Mouse (Mus musculus) frontal cortex, postnatal 10 days (tissue): ENCODE measurements around the gene Gm20388.
"Not testable (repeated sequence)": the region's sequence is repeated elsewhere in the genome, so short reads cannot be mapped to it uniquely, and the experiment has no call there.

Source experiments
- DNase-seq, 2 experiments: peaks; one replicate each; pipeline ENCODE4 v3.0.0; 2022; ENCODE audit warnings: low spot score in 2 of 2, mixed read lengths in 1 of 2

Gene Gm20388

DNA sequence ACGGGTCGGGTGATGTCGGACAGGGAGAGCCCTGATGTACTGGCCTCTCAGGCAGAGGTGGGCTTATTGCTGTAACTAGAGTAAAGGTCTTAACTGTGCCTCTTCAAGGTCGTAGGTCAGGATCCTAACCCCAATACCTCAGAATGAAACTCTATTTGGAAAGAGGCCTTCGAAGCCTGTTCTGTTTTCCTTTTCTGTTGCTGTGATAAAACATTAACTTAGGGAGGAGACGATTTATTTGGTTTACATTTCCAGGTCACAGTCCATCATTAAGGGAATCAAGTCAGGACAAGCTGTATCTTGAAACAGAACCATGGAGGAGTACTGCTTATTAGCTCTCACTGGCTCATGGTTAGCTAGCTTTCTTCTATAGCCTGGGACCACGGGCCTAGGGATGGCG is 4242.1 kb downstream of the Gm20388 start:
- DNase-seq: no peak

DNA sequence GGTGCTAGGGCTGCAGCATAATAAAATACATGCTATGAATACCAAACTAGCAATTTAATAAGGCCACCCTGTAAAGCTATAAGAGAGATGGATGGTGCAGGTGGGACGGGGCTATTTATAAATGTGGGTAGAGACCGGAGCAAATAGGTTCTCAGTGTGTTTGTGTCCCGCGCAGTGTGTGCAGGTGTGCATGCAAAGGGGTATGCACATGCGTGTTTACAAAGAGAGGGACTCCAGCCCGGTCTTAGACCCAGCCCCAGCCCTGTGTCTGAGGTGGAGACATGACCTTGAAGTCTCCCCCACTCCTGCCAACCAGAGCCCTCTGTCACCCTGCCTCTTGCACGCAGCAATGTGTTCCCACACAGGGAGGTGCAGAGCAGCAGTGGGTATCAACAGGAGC is 4245.7 kb downstream of the Gm20388 start:
- DNase-seq: no peak

DNA sequence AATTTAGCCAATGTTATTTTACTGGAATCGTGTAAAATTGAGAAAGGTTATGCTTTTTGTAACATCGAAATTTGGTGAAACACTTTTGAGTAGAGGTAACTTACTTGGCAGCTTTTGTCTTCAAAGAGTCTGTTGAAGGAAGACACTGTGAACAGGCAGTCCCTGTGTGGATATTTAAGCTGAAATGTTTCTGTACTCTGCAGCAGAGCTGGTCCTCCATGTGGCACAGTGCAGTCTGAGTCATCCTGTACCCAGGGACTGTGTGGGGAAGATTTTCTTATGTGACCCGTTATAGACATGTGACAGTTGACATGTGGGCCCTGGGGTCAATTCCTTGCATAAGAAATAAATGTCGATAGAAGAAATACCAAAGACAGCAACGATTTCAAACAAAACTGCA is 4251.0 kb downstream of the Gm20388 start:
- no peak for DNase-seq

DNA sequence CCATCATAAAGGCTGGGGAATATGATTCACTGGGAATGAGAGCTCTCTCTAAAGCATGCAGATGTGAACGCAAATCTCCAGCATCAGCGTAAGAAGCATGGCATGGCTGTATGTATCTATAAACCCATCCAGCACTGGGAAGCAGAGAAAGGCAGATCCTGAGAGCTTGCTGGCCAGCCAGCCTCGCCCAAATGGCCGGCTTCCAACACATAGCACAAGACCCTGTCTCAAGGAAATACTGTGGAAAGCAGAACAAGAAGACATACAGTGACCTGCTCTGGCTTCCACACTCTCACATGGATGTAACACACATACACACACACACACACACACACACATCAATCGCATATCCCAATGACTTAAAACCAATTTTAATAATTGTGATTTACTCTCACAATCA is 4252.6 kb downstream of the Gm20388 start:
- no peak for DNase-seq

DNA sequence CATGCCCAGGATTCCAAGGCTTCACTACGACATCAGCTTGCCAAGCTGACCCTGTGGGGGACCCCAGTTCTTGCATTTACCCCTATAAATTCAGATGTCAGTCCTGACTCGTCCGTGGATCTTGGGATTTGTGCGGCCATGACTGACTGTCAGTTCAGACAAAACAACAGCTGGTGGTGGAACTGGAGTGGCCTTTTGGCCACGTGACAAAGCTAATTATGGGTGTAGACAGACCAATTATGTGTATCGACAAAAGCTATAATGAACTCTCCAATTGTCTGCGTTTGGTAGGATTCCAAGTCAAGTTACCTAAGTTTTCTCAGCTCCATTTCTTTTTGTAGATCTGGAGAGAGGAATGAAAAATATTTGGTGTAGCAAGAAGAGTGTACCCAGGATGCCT is 4259.1 kb downstream of the Gm20388 start:
- DNase-seq: no peak

DNA sequence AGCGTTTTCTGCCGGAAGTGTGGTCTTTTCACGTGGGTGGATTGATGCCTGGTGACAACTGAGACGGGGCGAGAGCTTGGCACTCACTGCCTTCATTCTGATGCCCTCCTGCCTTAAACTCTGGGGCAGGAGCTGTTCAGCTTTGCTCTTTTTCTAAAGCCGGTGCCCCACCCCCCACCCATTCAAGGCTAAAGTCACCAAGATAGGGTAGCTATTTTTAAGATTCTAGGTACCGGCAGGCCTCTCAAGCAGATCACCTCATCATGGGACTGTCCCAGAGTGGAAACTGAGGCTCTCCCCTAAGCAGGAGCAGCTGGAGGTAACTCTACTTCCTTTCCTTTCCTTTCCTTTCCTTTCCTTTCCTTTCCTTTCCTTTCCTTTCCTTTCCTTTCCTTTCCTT is 4260.0 kb downstream of the Gm20388 start:
- DNase-seq: no peak

DNA sequence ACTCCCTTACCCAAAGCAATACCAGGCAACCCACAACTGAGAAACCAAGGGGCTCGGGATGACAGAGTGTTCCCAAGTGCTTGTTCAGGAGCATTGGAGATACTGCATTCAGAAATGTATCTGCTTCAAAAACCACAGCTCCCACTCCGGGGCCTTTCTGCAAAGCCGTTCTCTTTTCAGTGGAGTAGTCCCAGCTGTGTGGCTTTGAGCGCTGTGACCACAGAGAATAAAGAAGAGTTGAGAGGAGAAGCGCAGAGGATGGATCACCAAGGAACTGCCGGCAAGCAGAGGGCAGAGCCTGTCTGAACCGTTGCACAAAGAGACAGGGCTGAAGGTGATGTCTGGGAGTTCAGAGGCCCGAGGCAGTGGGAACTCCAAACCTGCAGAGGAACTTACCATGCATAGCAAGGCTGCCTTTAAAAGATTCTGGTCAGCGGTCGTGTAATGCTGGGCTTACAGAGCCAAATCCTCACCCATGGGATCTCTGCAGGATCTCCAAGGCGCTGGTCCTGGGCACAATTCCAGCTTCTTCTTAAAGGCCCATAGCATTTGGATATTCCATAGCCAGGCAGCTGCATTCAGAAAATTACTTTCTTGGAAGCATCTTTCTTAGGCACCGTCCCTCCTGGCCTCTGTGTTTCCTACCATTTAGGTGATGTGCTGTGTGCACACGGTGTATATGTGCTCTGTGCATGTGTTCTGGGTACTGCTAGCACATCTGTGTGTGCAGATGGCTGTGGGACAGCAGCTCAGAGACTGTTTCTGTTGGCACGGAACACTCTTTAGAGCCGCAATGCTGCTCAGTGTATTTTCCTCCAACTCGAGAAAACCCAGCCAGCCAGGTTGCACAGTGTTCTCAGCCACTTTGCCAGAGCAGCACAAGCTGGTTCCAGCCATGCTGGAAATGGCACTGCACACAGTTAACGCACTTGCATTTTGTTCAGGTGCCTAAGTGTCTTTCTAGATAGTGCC is 4261.2 kb downstream of the Gm20388 start:
- no peak for DNase-seq

DNA sequence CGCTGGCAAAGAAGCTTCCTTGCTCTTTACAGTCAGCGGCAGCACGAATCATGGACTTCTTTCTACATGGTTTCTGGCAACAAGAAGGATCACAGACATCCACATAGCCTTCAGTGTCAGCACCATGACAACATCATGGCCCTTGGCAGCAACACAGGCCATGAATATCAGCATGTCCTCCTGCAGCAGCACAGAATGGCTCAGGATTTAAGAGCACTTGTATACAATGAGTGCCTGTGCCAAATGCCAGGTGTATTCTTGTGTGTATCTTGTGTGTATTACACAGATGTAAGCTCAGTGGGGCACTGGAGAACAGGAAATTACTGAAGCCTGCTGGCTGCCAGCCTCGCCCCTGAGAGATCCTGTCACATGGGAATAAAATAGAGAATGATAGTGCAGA is 4263.0 kb downstream of the Gm20388 start:
- no peak for DNase-seq

DNA sequence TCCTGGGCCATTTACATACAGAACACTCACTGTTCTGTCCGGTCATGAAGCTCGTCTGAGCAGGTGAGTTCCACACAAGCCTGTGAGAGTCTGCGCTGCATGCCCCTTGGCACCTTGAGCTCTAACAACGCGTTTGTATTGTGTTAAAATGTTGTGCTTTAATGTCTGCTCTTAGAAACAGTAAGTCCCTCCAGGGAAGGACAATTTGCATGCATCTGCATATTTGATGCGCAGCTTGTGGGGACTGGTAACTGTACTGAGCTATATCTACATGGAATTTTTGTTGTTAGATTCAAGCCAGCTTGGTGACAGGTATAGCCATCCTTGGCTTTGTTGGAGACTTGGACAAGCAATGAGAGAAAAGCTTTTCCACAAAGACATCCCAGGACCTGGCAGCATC is 4265.5 kb downstream of the Gm20388 start:
- DNase-seq: no peak

DNA sequence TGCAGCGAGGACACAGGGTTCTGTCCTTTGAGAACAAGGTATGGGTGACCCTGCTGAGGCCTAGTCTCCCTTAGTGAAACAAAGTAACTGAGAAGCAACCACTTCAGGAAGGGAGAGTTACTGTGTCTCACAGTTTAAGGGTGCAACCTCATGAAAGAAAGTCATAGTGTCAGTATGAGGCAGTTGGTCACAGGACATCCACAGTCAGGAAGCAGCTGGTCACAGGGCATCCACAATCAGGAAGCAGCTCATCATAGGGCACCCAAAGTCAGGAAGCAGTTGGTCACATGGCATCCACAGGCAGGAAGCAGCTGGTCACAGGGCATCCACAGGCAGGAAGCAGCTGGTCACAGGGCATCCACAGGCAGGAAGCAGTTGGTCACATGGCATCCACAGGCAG is 4266.5 kb downstream of the Gm20388 start:
- not testable (repeated sequence) for DNase-seq

DNA sequence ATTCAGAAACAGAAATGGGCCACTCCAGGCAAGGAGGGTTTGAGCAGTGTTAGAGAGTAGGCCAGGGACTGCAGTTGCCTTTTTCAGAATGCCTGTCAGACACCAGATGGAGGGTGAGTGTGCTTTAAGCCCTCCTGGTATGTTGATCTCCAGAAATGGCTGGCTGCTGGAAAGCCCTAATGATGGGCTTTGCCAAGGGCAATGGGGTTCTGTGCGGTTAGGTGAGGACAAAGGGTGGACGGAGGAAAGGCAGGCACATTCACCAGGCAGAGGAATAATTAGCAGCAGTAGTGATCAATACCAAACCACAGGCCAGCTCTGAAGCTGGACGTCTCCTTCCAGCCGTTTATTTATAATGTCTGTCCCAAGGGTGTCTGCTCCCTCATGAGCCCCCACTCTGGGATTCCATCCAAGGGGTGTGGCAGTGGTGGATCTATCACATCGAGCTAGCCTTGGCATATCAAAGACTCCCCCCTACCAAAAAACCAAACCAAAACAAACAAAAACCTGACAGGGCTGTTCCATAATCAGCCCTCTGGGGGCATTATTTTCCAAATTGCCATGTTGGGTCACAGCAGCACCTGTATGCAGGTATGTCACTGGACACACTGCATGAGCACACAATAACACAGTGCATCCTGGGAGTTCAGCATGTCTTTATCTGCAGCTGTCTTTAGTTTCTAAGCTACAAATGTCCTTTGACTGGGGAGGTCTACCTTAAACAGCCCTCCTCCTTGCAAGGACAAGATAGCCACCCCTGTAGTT is 4270.2 kb downstream of the Gm20388 start:
- DNase-seq: no peak

DNA sequence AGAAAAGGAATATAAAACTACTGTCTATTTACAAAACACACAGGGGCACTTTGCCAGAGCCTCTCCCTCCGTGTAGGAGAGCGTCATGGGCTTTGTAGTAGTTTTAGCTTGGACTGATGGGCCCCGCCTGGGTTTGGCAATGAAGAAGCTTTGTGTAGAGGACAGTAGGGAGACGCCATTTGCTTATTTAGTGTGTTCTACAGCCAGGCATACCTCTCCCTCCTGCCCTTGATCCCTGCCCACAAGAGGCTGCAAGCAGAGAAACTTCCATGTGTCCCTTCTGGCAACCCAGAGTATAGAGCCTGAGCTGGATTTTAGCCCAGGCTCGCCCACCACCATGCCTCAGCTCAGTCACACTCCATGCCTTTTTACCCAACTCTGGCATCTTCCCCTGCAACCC is 4271.1 kb downstream of the Gm20388 start:
- DNase-seq: no peak

DNA sequence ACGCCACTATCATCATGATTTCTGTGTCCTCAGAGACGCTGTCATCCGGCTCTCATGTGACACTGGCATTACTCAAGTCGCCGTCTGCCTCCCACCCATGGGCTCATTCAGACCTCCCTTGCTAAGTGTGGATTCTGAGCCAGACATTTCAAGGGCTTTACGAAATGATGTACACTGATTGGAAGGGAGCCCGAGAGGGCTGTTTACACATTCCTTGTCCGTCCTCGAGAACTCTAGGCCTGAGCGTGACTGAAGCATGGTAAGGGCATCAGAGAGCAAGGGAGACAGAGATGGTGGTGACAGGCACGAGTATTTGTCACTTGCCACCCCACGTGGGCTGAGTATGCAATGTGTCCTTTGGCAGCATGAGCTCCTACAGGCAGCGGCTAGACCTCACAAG is 4271.6 kb downstream of the Gm20388 start:
- DNase-seq: no peak

DNA sequence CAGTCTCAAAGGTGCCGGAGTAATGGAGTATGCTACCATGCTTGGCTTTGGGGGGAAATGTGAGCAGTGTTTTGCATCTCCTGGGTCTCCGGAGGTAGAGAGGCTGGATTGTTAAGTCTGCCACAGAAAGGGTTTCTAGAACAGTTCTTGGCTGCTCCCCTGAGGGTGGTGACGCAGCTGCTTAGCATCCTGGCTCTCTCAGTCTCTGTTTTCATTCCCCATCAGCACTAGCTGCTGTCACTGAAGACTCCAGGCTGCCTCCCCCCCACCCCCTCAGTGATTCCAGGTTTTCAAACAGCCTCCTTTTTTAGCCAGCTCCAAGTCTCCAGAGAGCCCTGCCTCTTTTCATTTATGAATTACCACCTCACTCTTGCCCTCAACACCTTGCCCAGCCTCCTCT is 4273.4 kb downstream of the Gm20388 start:
- no peak for DNase-seq

DNA sequence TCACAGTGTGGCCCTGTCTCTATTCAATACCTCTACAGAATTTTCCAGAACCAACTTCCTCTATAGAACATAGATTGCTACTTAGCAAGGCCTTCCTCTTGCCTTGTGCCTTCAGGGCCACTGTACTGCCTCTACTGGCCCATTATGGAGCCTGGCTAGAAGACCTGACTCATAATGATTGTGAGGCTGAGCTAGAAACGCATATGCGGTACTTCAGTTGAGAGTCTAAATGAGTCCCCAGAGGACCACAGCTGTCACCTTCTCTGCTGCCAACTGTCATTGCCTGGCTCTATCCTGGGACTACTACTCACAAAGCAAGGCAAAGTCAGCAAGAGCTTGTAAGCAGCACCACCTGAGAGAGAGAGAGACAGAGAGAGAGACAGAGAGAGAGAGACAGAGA is 4273.9 kb downstream of the Gm20388 start:
- no peak for DNase-seq

DNA sequence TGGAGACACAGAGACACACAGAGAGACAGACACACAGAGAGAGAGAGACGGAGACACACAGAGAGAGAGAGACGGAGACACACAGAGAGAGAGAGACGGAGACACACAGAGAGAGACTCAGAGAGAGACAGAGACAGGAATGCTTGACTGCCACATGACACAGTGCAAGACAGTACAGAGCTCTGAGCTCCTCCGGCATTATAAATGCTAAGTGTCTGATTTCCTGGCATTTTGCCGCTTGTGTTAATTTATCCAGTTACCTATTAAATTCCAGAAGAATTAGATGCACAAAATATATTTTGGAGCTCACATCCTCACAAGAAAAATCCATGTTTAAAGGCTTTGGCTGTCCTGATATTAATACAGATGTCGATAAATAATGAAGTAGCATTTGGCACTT is 4274.4 kb downstream of the Gm20388 start:
- no peak for DNase-seq

DNA sequence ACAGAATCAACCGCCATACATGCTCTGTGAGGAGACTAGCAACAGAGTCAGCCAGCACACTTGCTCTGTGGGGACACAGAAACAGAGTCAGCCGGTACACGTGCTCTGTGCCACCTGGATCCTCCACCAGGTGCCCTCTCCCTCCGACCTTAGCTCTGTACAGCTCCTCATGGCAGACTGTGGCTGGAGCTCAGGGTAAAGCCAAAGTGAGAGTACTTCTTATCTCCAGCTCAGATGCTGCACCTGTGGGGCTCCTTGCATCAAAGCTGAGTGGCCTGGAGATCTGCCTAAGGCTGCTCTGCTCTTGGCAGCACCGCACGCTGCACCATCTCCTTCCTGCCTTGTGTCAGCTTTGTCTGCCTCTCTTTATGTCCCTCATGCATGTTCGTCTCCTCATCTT is 4279.7 kb downstream of the Gm20388 start:
- no peak for DNase-seq

DNA sequence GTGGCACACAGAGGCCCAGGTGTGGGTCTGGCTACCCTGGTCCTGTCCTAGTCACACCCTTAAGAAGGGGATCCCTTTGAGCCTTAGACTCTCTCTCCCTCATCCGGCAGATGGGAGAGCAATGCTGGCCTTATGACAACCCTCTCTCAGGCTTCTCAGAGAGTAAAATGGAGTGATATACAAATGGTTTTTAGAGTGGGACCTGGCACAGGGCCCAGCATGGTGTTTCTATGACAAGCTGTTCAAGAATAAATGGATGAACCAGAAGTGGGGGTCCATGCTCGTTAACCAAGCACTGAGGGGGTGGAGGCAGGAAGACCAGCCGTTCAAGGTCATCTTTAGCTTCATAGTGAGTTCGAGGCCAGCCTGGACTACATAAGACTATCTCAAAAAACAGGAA is 4281.6 kb downstream of the Gm20388 start:
- DNase-seq: no peak

DNA sequence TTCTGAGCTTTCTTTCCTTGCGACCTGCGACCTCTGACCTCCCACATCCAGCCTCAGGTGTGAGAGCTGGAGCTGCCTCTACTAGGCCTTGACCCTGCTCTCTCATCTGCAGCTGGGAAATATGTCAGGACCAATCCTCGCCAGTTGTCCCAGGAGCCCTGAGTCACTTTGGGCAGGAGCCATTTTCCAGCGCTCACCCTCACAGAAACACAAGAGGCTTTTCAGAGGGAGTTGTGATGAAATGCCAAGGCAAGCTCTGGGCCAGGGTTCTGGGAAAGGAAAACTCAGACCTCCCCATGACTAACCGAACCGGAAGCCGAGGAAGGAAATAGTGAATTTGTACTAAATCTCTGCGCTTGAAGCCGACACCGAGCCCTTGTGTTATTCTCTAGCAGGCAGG is 4282.3 kb downstream of the Gm20388 start:
- no peak for DNase-seq

DNA sequence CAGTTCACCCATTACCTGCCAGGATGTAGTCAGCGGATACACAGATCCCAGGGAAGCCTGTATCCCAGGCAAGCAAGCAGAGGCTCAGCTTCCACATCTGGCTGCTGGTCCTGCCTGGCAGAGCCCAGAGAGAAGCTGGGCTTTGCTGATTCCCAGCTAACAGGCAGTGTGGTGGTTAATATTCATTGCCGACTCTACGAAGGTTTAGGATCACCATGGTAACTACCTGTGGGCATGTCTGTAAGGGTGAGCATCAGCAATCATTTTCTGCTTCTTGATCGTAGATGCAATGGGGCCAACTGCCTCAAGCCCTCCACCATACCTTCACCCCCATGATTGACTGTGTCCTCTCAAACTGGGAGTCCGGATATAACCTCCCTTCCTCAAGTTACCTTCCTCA is 4283.4 kb downstream of the Gm20388 start:
- DNase-seq: no peak

DNA sequence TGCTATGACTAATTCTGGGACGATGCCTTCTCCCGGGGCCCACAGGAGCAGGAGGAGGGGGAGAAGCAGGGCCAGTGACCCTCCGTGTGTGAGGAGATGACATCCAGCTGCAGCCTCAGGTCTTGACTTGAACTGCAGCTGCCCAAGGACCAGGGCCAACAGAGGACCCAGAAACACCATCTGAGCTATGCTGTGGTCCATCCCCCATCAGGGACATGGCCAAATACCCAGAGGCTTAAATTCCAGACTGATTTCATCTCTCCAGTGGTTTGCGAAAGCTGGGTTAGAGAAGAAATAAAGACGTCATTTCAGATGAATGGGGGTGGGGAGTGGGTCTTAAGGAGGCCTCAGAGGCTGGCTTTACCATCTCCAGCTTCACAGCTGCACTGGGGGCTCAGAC is 4285.6 kb downstream of the Gm20388 start:
- no peak for DNase-seq

DNA sequence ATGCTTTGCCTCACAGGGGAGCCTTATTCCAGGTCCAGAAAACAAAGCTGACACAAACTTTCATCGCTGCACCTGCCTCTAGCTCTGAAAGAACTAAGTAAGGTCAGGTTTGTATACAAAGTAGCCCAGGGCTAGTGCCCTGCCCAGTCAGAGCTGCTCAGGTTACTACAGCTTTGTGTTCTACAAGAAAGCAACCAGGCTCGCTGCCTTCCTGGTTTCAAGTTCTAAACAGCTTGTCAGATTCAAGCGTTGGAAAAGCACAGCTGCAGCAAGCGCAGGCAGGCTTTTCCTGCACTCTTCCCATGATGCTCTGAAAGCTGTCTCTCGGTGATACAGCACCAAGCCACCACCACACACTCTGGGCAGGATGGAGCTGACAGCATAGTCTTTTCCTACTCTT is 4286.2 kb downstream of the Gm20388 start:
- no peak for DNase-seq

DNA sequence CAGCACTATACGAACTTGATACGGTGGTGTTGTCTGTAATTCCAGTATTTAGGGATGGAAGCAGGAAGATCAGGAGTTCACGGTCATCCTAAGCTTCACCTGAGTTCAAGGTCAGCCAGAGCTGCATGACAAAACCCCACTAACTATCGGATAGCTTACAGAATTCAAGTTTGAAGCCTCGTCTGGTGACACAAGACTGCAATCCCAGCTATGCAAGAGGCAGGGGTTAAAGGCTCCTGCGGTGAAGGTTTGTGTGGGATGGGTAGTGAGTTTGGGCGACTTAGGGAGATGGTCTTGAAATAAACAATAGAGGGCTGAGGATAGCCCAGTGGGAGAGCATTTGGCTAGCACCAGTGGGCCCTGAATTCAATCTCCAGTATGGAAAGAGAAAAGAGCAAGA is 4287.6 kb downstream of the Gm20388 start:
- no peak for DNase-seq
